Mouse (Mus musculus) CH12.LX (cell line): ENCODE results near the gene Map1a. TPM values are rescaled to one million over a fixed set of nuclear protein-coding genes. Genes with fewer than 3 reads are reported as not detected.

ENCODE experiments used
- DNase-seq: peaks from one replicate; pipeline ENCODE4 v3.0.0-alpha.2; 2013; ENCODE audit errors: extremely low read depth
- H3K27ac ChIP-seq: 2 replicates; pipeline ENCODE4 v1.5.1; 2012; ENCODE audit warnings: low read depth, mild to moderate bottlenecking, control low read depth, moderate library complexity; ENCODE audit not compliant: insufficient read depth
- H3K27me3 ChIP-seq: replicated peaks from 2 replicates; pipeline ENCODE3; 2012; ENCODE audit warnings: inconsistent platforms
- H3K36me3 ChIP-seq, 2 experiments: replicated peaks in 1 of 2; 2 replicates each; pipeline versions ENCODE3 to v1.6.1; 2012; ENCODE audit warnings: inconsistent platforms in 1 of 2, low read length in 1 of 2, mild to moderate bottlenecking in 1 of 2, mixed read lengths in 1 of 2, moderate library complexity in 1 of 2; ENCODE audit not compliant: control insufficient read depth in 1 of 2, insufficient read depth in 1 of 2
- H3K4me1 ChIP-seq, 2 experiments: 2 replicates each; pipeline ENCODE4 v1.6.1; 2012; ENCODE audit warnings: inconsistent platforms in 1 of 2, moderate library complexity in 1 of 2; ENCODE audit not compliant: insufficient read depth in 2 of 2, control insufficient read depth in 1 of 2
- H3K4me2 ChIP-seq: 2 replicates; pipeline ENCODE4 v1.6.1; 2012; ENCODE audit warnings: low read depth, mild to moderate bottlenecking, control low read depth; ENCODE audit not compliant: poor library complexity, insufficient read depth, severe bottlenecking
- H3K4me3 ChIP-seq, 3 experiments: fragments of 150-350 bp in 1 of 3; sonication (generic) in 1 of 3; replicated peaks in 1 of 3; 2 replicates each; pipeline versions ENCODE3 to v1.5.1; 2011 to 2012; ENCODE audit warnings: low read depth in 2 of 3, low read length in 2 of 3, mild to moderate bottlenecking in 2 of 3, moderate library complexity in 2 of 3, control low read depth in 1 of 3, improper control_type of control experiment in 1 of 3, inconsistent platforms in 1 of 3, mixed read lengths in 1 of 3; ENCODE audit not compliant: poor library complexity in 1 of 3
- H3K79me2 ChIP-seq: replicated peaks from 2 replicates; pipeline ENCODE4 v1.6.1; 2012; ENCODE audit warnings: mild to moderate bottlenecking, moderate library complexity; ENCODE audit not compliant: control insufficient read depth, poor library complexity, insufficient read depth, severe bottlenecking; ENCODE audit errors: extremely low read depth
- H3K9ac ChIP-seq: 2 replicates; pipeline ENCODE4 v1.6.1; 2012; ENCODE audit warnings: low read depth, mild to moderate bottlenecking, control low read depth, moderate library complexity; ENCODE audit not compliant: insufficient read depth
- H3K9me3 ChIP-seq: replicated peaks from 2 replicates; pipeline ENCODE3; 2012; ENCODE audit warnings: low read length, inconsistent platforms, mixed read lengths
- CHD1 ChIP-seq: IDR thresholded peaks from 2 replicates; pipeline ENCODE4 v1.6.1; 2012; ENCODE audit warnings: low read depth, low read length, improper control_type of control experiment, inconsistent platforms
- CHD2 ChIP-seq: IDR thresholded peaks from 2 replicates; pipeline ENCODE4 v1.6.1; 2011; ENCODE audit warnings: low read length, improper control_type of control experiment
- CTCF ChIP-seq, 2 experiments: IDR thresholded peaks in 1 of 2; conservative IDR thresholded peaks in 1 of 2; 2 replicates each; pipeline ENCODE4 v1.5.1; 2011 to 2012; ENCODE audit warnings: low read depth in 2 of 2, low read length in 2 of 2, improper control_type of control experiment in 1 of 2, inconsistent platforms in 1 of 2, mild to moderate bottlenecking in 1 of 2, moderate library complexity in 1 of 2
- ELF1 ChIP-seq: IDR thresholded peaks from 2 replicates; pipeline ENCODE4 v1.6.1; 2014; ENCODE audit warnings: low read depth, mild to moderate bottlenecking, inconsistent platforms, low read length, improper control_type of control experiment
- EP300 ChIP-seq: IDR thresholded peaks from 2 replicates; pipeline ENCODE4 v1.6.1; 2011; ENCODE audit warnings: low read length, improper control_type of control experiment
- HCFC1 ChIP-seq: IDR thresholded peaks from 2 replicates; pipeline ENCODE4 v1.6.1; 2012; ENCODE audit warnings: low read depth, mild to moderate bottlenecking, inconsistent platforms, low read length, improper control_type of control experiment
- JUND ChIP-seq: conservative IDR thresholded peaks from 2 replicates; pipeline ENCODE4 v1.6.1; 2011; ENCODE audit warnings: low read depth, low read length, improper control_type of control experiment
- KAT2A ChIP-seq: IDR thresholded peaks from 2 replicates; pipeline ENCODE4 v1.6.1; 2012; ENCODE audit warnings: low read length, improper control_type of control experiment, inconsistent platforms; ENCODE audit not compliant: insufficient replicate concordance
- MAX ChIP-seq: IDR thresholded peaks from 2 replicates; pipeline ENCODE4 v1.6.1; 2011; ENCODE audit warnings: low read length, improper control_type of control experiment
- MYC ChIP-seq: IDR thresholded peaks from 2 replicates; pipeline ENCODE4 v1.6.1; 2011; ENCODE audit warnings: low read depth, mild to moderate bottlenecking, improper control_type of control experiment, low read length
- NELFE ChIP-seq: IDR thresholded peaks from 2 replicates; pipeline ENCODE4 v1.6.1; 2011; ENCODE audit warnings: low read depth, low read length, improper control_type of control experiment
- NRF1 ChIP-seq: IDR thresholded peaks from 2 replicates; pipeline ENCODE4 v1.6.1; 2014; ENCODE audit warnings: low read depth, mild to moderate bottlenecking, inconsistent platforms, low read length, improper control_type of control experiment, moderate library complexity
- POLR2A ChIP-seq: IDR thresholded peaks from 2 replicates; pipeline ENCODE4 v1.6.1; 2011; ENCODE audit warnings: low read depth, mild to moderate bottlenecking, improper control_type of control experiment, low read length
- RAD21 ChIP-seq: IDR thresholded peaks from 2 replicates; pipeline ENCODE4 v1.6.1; 2011; ENCODE audit warnings: low read depth, mild to moderate bottlenecking, low read length, improper control_type of control experiment, moderate library complexity
- RCOR1 ChIP-seq: conservative IDR thresholded peaks from 2 replicates; pipeline ENCODE4 v1.6.1; 2012; ENCODE audit warnings: low read depth, mild to moderate bottlenecking, inconsistent platforms, low read length, improper control_type of control experiment
- SIN3A ChIP-seq: IDR thresholded peaks from 2 replicates; pipeline ENCODE4 v1.6.1; 2012; ENCODE audit warnings: low read length, improper control_type of control experiment, inconsistent platforms
- TBP ChIP-seq: conservative IDR thresholded peaks from 2 replicates; pipeline ENCODE4 v1.6.1; 2011; ENCODE audit warnings: low read depth, low read length, improper control_type of control experiment
- TCF12 ChIP-seq: IDR thresholded peaks from 2 replicates; pipeline ENCODE4 v1.6.1; 2014; ENCODE audit warnings: low read depth, mild to moderate bottlenecking, inconsistent platforms, low read length, improper control_type of control experiment
- UBTF ChIP-seq: IDR thresholded peaks from 2 replicates; pipeline ENCODE4 v1.6.1; 2012; ENCODE audit warnings: low read depth, mild to moderate bottlenecking, inconsistent platforms, low read length, improper control_type of control experiment, moderate library complexity
- USF1 ChIP-seq: IDR thresholded peaks from 2 replicates; pipeline ENCODE4 v1.6.1; 2014; ENCODE audit warnings: low read depth, mild to moderate bottlenecking, inconsistent platforms, low read length, improper control_type of control experiment
- ZC3H11A ChIP-seq: IDR thresholded peaks from 2 replicates; pipeline ENCODE4 v1.6.1; 2012; ENCODE audit warnings: low read depth, mild to moderate bottlenecking, inconsistent platforms, low read length, improper control_type of control experiment
- ZKSCAN1 ChIP-seq: IDR thresholded peaks from 2 replicates; pipeline ENCODE4 v1.6.1; 2012; ENCODE audit warnings: low read depth, inconsistent platforms, low read length, improper control_type of control experiment, borderline replicate concordance
- ZMIZ1 ChIP-seq: IDR thresholded peaks from 2 replicates; pipeline ENCODE4 v1.6.1; 2012; ENCODE audit warnings: low read depth, mild to moderate bottlenecking, inconsistent platforms, low read length, improper control_type of control experiment
- ZNF384 ChIP-seq: IDR thresholded peaks from 2 replicates; pipeline ENCODE4 v1.6.1; 2012; ENCODE audit warnings: low read depth, low read length, improper control_type of control experiment, inconsistent platforms
- dilution Hi-C: fragments of 300-500 bp; cut with MboI; formaldehyde crosslinking; loops from 2 replicates; pipeline ENCODE4 v1.14.3; 2020; ENCODE audit warnings: low sequenced_read_pairs; ENCODE audit not compliant: extremely low pct_unique_long_range_greater_than_20kb, extremely low pct_ligation_motif_present
- in situ Hi-C: fragments of 300-500 bp; cut with MboI; formaldehyde crosslinking; loops from 3 replicates; pipeline ENCODE4 v1.14.3; 2019; ENCODE audit warnings: low sequenced_read_pairs, low pct_ligation_motif_present, low pct_unique_long_range_greater_than_20kb, mixed read lengths
- polyA plus RNA-seq: library from polyadenylated mRNA; unstranded; fragments of >175 nt; gene quantifications from 2 replicates; pipeline ENCODE4 v1.2.1, GENCODE M21; 2012; ENCODE audit warnings: low read depth; ENCODE audit not compliant: insufficient read length
- total RNA-seq, 2 experiments: library from RNA; depleted of rRNA; stranded (reverse); fragments of 300-350 nt in 1 of 2; fragments of >200 nt in 1 of 2; gene quantifications; 2 replicates each; pipeline ENCODE4 v1.2.3; 2012 to 2014

Map1a gene
- total and polyA plus RNA-seq, 3 experiments = 0.16 to 7.2 (median 0.38) TPM

- peaks cover 3 to 60% of the 10 kb centered on the region in 2 experiments for H3K36me3 ChIP-seq
- in situ Hi-C loops = no loop called here
- dilution Hi-C loops = no loop called here
- no peaks in the 10 kb centered on the region for H3K9me3 ChIP-seq
- no peak overlapping the region for H3K4me3 ChIP-seq
- no peak for TF ChIP-seq MYC
- no peak for TF ChIP-seq POLR2A
- TF ChIP-seq ZNF384 = no peak
- TF ChIP-seq ELF1 = no peak
- no peak for TF ChIP-seq NRF1
- TF ChIP-seq EP300 = no peak
- no peak for TF ChIP-seq CHD2
- no peak for TF ChIP-seq CTCF (conservative IDR thresholded peaks at IDR 0.05 in 1 of 2, IDR thresholded peaks at IDR 0.05 in 1 of 2; ENCODE audit: low read depth in 2 of 2, low read length in 2 of 2)
- TF ChIP-seq UBTF = no peak
- no peak for TF ChIP-seq HCFC1
- TF ChIP-seq KAT2A = no peak
- TF ChIP-seq ZMIZ1 = no peak
- TF ChIP-seq ZC3H11A = no peak
- TF ChIP-seq TCF12 = no peak
- TF ChIP-seq NELFE = no peak
- no peak for TF ChIP-seq USF1
- no peak for TF ChIP-seq ZKSCAN1
- TF ChIP-seq RAD21 = no peak
- TF ChIP-seq MAX = no peak
- no peak overlapping the region for H3K27ac ChIP-seq
- DNase-seq = no peak
- no peaks in the 10 kb centered on the region for H3K27me3 ChIP-seq
- H3K9ac ChIP-seq = no peak overlapping the region
- H3K79me2 ChIP-seq = no peaks in the 10 kb centered on the region
- no peaks in the 10 kb centered on the region for H3K4me1 ChIP-seq
- no peak overlapping the region for H3K4me2 ChIP-seq
Observed at GRCm38 (mm10) chr2:121308997-121309416, 19.6 kb downstream of the Map1a start.

- dilution Hi-C loops = no loop called here
- H3K27ac ChIP-seq = no peak overlapping the region
Observed at GRCm38 (mm10) chr2:121316278-121316677, 26.9 kb downstream of the Map1a start.

More at GRCm38 (mm10) chr2:121316278-121316677, 26.9 kb downstream of the Map1a start:
- TF ChIP-seq TCF12 (no peak), SIN3A (no peak), TBP (no peak), ZKSCAN1 (no peak), JUND (no peak), CHD1 (no peak), RCOR1 (no peak)
- no peak overlapping the region for H3K4me3 ChIP-seq
- no peaks in the 10 kb centered on the region for H3K27me3 ChIP-seq
- H3K79me2 ChIP-seq = no peaks in the 10 kb centered on the region
- H3K4me1 ChIP-seq = no peaks in the 10 kb centered on the region
- in situ Hi-C loops = no loop called here
- no peak overlapping the region for H3K4me2 ChIP-seq
- no peaks in the 10 kb centered on the region for H3K9me3 ChIP-seq
- no peak for DNase-seq
- no peak overlapping the region for H3K9ac ChIP-seq
- H3K36me3 ChIP-seq = peaks cover 17 to 42% of the 10 kb centered on the region in 2 experiments
